Mouse (Mus musculus): ENCODE results near the gene Trmt13. TPM values are rescaled to one million over a fixed set of nuclear protein-coding genes. Genes with fewer than 3 reads are reported as not detected.
A peak's percentile ranks its signal among the peaks of the same experiment; 100 is the strongest.

Gene Trmt13
- polyA plus RNA-seq (2015; fragmentation: Nextera tagmentation; extraction: Ambion mirVana), result 12.6 and 13.0 TPM in 2 replicates

DNA sequence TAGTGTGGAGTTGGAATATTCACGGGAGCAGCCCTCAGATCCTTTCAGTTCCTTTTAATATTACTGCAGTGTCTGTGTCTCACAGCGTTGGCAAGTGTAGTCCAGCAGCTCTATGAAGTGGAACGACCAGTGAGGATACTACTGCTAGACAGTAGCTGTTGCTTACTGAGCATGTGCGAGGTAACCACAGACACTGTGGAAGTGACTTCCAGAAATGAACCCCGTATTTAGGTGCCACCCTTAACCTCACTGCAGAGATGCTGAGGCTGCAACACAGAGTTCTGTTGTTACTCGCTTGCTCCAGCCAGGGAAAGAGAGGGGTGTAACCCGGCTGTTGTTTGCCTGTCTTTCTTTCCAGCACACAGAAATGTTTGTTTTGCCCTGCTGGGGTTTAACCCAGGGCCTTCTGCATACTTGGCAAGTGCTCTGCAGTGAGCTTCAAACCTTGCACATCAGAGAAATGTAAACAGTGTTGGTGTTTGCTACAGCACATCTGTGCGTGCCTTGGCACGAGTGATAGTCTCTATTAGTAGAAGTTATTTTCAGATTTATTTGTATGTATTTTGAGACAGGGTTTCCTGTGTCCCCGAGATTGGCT is at the start of gene Trmt13:
TSS of gene Trmt13 (minus strand) at position 293 of the 598 bp plus-strand sequence.
- no peak within 1 kb of the TSS for H3K9ac ChIP-seq (ENCODE audit: low read length)
- 40% methylated on average over 10 of the region's 10 CpGs for WGBS
- ATAC-seq (ENCODE audit: low FRiP score, low TSS enrichment) (peak; percentile 94), DNase-seq (ENCODE audit: low spot score) (peak; percentile 73)
- peak within 1 kb of the TSS; percentile 25; the same call in 1 of the 2 replicates for H3K4me2 ChIP-seq (replicated peaks; ENCODE audit: low read depth)
- H3K27me3 ChIP-seq (ENCODE audit: control insufficient read depth, insufficient read depth, low read length), result no peaks in the 10 kb centered on the region
- peak within 1 kb of the TSS; percentile 58 for H3K27ac ChIP-seq (replicated peaks)
- H3K4me1 ChIP-seq (replicated peaks; ENCODE audit: control insufficient read depth, insufficient read depth), result no peaks in the 10 kb centered on the region
- no peak for TF ChIP-seq CTCF (IDR thresholded peaks at IDR 0.05; ENCODE audit: low read depth)
- no peak for TF ChIP-seq EP300 (optimal IDR thresholded peaks at IDR 0.05)
- H3K9me3 ChIP-seq (ENCODE audit: control insufficient read depth, low read length), result no peaks in the 10 kb centered on the region
- H3K4me3 ChIP-seq (ENCODE audit: low read depth, low read length), result no peak within 1 kb of the TSS
- peaks cover 4% of the 10 kb centered on the region; the same call in 1 of the 2 replicates for H3K36me3 ChIP-seq (ENCODE audit: control insufficient read depth, insufficient read depth, low read length)

DNA sequence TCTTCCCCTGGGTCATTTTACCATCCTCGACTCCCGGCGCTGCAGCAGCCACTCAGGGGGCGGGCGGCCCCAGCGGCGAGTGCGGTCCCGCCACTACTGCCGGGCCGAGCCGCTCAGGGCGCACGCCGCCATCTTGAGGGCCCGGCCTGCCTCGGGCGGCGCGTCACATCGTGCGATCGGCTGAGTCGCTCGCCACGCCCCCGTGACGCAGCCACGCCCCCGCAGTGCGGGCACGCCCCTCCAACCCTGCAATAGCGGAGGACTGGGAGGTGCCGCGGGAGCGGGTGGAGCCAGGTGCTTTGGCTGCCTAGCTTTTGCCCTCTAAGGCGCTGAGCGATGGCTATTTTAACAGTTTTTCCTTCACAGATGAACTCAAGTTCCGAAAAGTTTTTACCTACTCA is 48.1 kb upstream of the Trmt13 start, which contains the start of gene Mfsd14a:
TSS of gene Mfsd14a (minus strand) at position 215 of the 401 bp plus-strand sequence.
- peaks cover 3% of the 10 kb centered on the region; the same call in 1 of the 2 replicates for H3K4me1 ChIP-seq (replicated peaks; ENCODE audit: control insufficient read depth, insufficient read depth)
- peak within 1 kb of the TSS; percentile 95 for H3K4me3 ChIP-seq (ENCODE audit: low read depth, low read length)
- peak; percentile 99 for DNase-seq (ENCODE audit: low spot score)
- peak; percentile 99 for ATAC-seq (ENCODE audit: low FRiP score, low TSS enrichment)
- peak within 1 kb of the TSS; percentile 63 for H3K4me2 ChIP-seq (replicated peaks; ENCODE audit: low read depth)
- H3K9ac ChIP-seq (ENCODE audit: low read length), result peak within 1 kb of the TSS; percentile 95
- H3K9me3 ChIP-seq (ENCODE audit: control insufficient read depth, low read length), result no peaks in the 10 kb centered on the region
- peak within 1 kb of the TSS; percentile 97 for H3K27ac ChIP-seq (replicated peaks)
- H3K27me3 ChIP-seq (ENCODE audit: control insufficient read depth, insufficient read depth, low read length), result no peaks in the 10 kb centered on the region
- 1% methylated on average over 36 of the region's 39 CpGs for WGBS
- no peaks in the 10 kb centered on the region for H3K36me3 ChIP-seq (ENCODE audit: control insufficient read depth, insufficient read depth, low read length)
- TF ChIP-seq CTCF (IDR thresholded peaks at IDR 0.05; ENCODE audit: low read depth) (peak; percentile 8; the same call in 1 of the 2 replicates), EP300 (optimal IDR thresholded peaks at IDR 0.05) (no peak)

DNA sequence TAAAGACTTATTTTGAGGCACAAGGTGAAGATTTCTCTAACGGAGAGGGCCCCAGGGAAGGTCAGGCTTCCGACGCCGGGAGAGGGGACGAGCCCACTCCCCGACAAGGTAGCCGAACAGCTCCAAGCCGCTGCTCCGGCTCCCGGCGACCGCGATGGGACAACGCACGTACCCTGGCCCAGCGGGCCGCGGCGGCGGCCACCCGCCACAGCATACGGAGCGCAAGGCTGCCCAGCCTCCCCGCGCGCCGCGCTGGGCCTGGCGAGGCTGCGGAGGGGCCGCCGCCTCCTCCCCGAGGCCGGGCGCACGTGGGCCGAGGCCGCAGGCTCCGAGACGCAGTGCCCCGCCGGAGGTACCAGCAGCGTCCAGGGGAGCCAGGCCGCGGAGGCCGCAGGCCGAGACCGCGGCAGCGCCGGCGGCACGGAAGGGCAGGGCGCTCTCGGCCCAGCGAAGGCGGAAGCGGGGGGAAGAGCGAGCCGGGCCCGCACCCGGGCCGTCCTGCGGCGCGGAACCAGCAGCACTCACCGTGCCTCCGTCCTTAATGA is 47.6 kb upstream of the Trmt13 start:
- DNase-seq (ENCODE audit: low spot score) (no peak), ATAC-seq (ENCODE audit: low FRiP score, low TSS enrichment) (peak; percentile 88)
- Histone ChIP-seq H3K27ac (replicated peaks) (peak overlapping the region; percentile 97), H3K4me2 (replicated peaks; ENCODE audit: low read depth) (peak overlapping the region; percentile 63), H3K9me3 (ENCODE audit: control insufficient read depth, low read length) (no peaks in the 10 kb centered on the region), H3K4me3 (ENCODE audit: low read depth, low read length) (peak overlapping the region; percentile 95), H3K27me3 (ENCODE audit: control insufficient read depth, insufficient read depth, low read length) (no peaks in the 10 kb centered on the region), H3K4me1 (replicated peaks; ENCODE audit: control insufficient read depth, insufficient read depth) (peaks cover 3% of the 10 kb centered on the region; the same call in 1 of the 2 replicates), H3K36me3 (ENCODE audit: control insufficient read depth, insufficient read depth, low read length) (no peaks in the 10 kb centered on the region), H3K9ac (ENCODE audit: low read length) (peak overlapping the region; percentile 95)
- no peak for TF ChIP-seq EP300 (optimal IDR thresholded peaks at IDR 0.05)
- no peak for TF ChIP-seq CTCF (IDR thresholded peaks at IDR 0.05; ENCODE audit: low read depth)
- WGBS, result under 1% methylated on average over 39 of the region's 68 CpGs

DNA sequence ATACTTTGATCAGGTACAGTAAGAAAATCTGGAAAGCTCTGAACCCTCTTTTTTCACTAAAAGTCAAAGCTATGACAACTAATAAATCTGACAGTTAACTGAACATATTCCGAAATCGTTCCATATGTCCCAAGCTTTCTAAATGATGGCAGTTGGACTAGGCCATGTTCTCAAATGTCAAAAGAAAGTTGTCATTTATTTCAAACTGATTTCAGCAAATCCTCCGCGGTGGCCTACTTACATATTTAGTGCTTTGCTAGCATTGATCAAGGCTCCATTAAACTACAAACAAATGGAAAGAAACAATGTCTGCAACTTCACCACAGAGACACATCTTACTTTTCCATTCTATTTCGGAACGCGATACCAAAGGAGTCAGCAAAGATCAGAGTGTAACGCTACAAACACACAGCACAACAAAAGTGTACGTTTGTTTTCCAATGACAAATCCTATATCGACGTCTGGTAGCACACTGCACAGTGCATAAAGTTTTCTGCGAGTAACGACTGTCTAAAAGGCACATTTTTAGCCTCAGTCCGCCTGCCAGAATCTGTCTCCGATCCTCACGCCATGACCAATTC is 47.0 kb upstream of the Trmt13 start:
- no peaks in the 10 kb centered on the region for H3K36me3 ChIP-seq (ENCODE audit: control insufficient read depth, insufficient read depth, low read length)

DNA sequence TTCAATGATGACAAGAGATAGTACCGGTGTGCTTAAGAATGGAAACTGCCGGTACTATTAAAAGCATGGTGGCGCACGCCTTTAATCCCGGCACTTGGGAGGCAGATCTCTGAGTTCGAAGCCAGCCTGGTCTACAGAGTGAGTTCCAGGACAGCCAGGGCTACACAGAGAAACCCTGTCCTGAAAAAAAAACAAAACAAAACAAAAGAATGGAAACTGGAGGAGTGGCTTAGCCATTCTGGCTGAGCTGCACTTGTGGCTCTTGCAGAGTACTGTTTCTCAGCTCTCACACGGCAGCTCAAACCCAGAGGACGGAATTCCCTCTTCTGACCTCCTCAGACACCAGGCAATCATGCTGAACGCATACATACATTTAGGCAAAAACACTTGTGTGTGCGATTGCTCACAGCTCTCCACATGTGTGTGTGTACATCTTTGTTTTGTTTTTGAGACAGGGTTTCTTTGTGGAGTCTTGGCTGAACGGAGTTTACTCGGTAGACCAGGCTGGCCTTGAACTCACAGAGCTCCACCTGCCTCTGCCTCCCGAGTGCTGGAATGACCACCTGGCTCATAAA is 45.6 kb upstream of the Trmt13 start:
- H3K4me3 ChIP-seq (ENCODE audit: low read depth, low read length), result no peak overlapping the region
- peaks cover 3% of the 10 kb centered on the region; the same call in 1 of the 2 replicates for H3K4me1 ChIP-seq (replicated peaks; ENCODE audit: control insufficient read depth, insufficient read depth)
- H3K27me3 ChIP-seq (ENCODE audit: control insufficient read depth, insufficient read depth, low read length), result no peaks in the 10 kb centered on the region
- no peak overlapping the region for H3K9ac ChIP-seq (ENCODE audit: low read length)
- TF ChIP-seq EP300 (optimal IDR thresholded peaks at IDR 0.05) (no peak), CTCF (IDR thresholded peaks at IDR 0.05; ENCODE audit: low read depth) (no peak)
- no peak overlapping the region for H3K4me2 ChIP-seq (replicated peaks; ENCODE audit: low read depth)
- WGBS, result 81% methylated on average over 13 of the region's 13 CpGs
- DNase-seq (ENCODE audit: low spot score), result no peak
- no peaks in the 10 kb centered on the region for H3K36me3 ChIP-seq (ENCODE audit: control insufficient read depth, insufficient read depth, low read length)
- no peak overlapping the region for H3K27ac ChIP-seq (replicated peaks)
- ATAC-seq (ENCODE audit: low FRiP score, low TSS enrichment), result no peak
- H3K9me3 ChIP-seq (ENCODE audit: control insufficient read depth, low read length), result no peaks in the 10 kb centered on the region

More for the DNA sequence above, 47.0 kb upstream of the Trmt13 start:
- Histone ChIP-seq H3K4me3 (ENCODE audit: low read depth, low read length) (peak overlapping the region; percentile 95), H3K9ac (ENCODE audit: low read length) (peak overlapping the region; percentile 95), H3K27me3 (ENCODE audit: control insufficient read depth, insufficient read depth, low read length) (no peaks in the 10 kb centered on the region), H3K27ac (replicated peaks) (peak overlapping the region; percentile 97), H3K4me2 (replicated peaks; ENCODE audit: low read depth) (peak overlapping the region; percentile 63), H3K9me3 (ENCODE audit: control insufficient read depth, low read length) (no peaks in the 10 kb centered on the region), H3K4me1 (replicated peaks; ENCODE audit: control insufficient read depth, insufficient read depth) (peaks cover 3% of the 10 kb centered on the region; the same call in 1 of the 2 replicates)
- ATAC-seq (ENCODE audit: low FRiP score, low TSS enrichment) (no peak), DNase-seq (ENCODE audit: low spot score) (no peak)
- TF ChIP-seq CTCF (IDR thresholded peaks at IDR 0.05; ENCODE audit: low read depth) (no peak), EP300 (optimal IDR thresholded peaks at IDR 0.05) (no peak)
- 2% methylated on average over 16 of the region's 16 CpGs for WGBS

All from stomach, postnatal 0 days (tissue).